Mouse (Mus musculus): ENCODE measurements around the gene Fibp.

DNA sequence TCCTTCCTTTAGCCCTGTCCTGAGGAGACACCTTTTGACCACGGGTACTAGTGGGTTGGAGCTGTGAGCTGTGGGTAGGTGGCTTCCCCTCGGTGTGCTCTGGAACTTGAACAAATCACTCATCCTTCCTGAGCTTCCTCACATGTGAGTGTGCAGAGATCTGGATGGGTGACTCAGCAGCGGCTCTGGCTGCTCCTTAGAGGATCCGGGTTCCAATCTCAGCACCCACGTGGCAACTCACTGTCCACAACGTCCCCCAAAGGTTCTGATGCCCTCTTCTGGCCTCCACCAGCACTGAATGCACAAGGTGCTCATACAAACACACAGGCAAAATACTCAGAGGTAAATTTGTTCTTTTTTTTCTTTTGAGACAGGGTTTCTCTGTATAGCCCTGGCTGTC, 8.6 kb upstream of the Fibp start:
- TF ChIP-seq USF1 (IDR thresholded peaks at IDR 0.05; ENCODE audit: low read depth, low read length): no peak
- no peak for TF ChIP-seq GABPA (IDR thresholded peaks at IDR 0.05; ENCODE audit: low read depth, low read length)
- no peak for TF ChIP-seq SIN3A (IDR thresholded peaks at IDR 0.05; ENCODE audit: low read length)
- TF ChIP-seq CTCF (IDR thresholded peaks at IDR 0.05 in 2 of 3, conservative IDR thresholded peaks at IDR 0.05 in 1 of 3; ENCODE audit: control insufficient read depth in 1 of 3, insufficient read depth in 1 of 3, low read depth in 2 of 3, low read length in 3 of 3, poor library complexity in 1 of 3, severe bottlenecking in 1 of 3): no peak
- no peak for TF ChIP-seq ZKSCAN1 (IDR thresholded peaks at IDR 0.05; ENCODE audit: low read depth, low read length)
- TF ChIP-seq EP300 (IDR thresholded peaks at IDR 0.05; ENCODE audit: low read depth in 1 of 2, low read length in 2 of 2): no peak
- no peak for TF ChIP-seq TBP (IDR thresholded peaks at IDR 0.05; ENCODE audit: low read depth, low read length)
- TF ChIP-seq MAZ (IDR thresholded peaks at IDR 0.05; ENCODE audit: low read depth, low read length): no peak
- TF ChIP-seq POLR2A (IDR thresholded peaks at IDR 0.05; ENCODE audit: control insufficient read depth in 1 of 2, insufficient read depth in 1 of 2, low read depth in 1 of 2, low read length in 2 of 2, poor library complexity in 1 of 2): no peak
- no peak for TF ChIP-seq TAL1 (IDR thresholded peaks at IDR 0.05; ENCODE audit: low read length)
- no peak for TF ChIP-seq ZC3H11A (IDR thresholded peaks at IDR 0.05; ENCODE audit: low read depth, low read length)
